Mouse (Mus musculus) liver, adult 2 months (tissue): ENCODE results near the gene Glud1. TPM values are rescaled to one million over a fixed set of nuclear protein-coding genes. Genes with fewer than 3 reads are reported as not detected.
A peak's percentile ranks its signal among the peaks of the same experiment; 100 is the strongest.

Experiments
- DNase-seq: peaks from one replicate; pipeline ENCODE4 v3.0.0-alpha.2; 2011; ENCODE audit warnings: low read depth, low spot score; ENCODE audit errors: extremely low read depth
- H3K27ac ChIP-seq: fragments of 200-500 bp; replicated peaks from 2 replicates; pipeline ENCODE4 v1.5.1; 2012; ENCODE audit warnings: low read depth, mild to moderate bottlenecking, control low read depth, inconsistent platforms, low read length; ENCODE audit not compliant: insufficient read depth
- H3K27me3 ChIP-seq: fragments of 200-500 bp; 2 replicates; pipeline ENCODE4 v1.6.1; 2012; ENCODE audit warnings: mild to moderate bottlenecking, moderate library complexity, low read length, inconsistent platforms; ENCODE audit not compliant: control insufficient read depth, insufficient read depth
- H3K36me3 ChIP-seq: fragments of 200-500 bp; 2 replicates; pipeline ENCODE4 v1.6.1; 2012; ENCODE audit warnings: low read length, inconsistent platforms; ENCODE audit not compliant: control insufficient read depth, insufficient read depth
- H3K4me1 ChIP-seq: fragments of 200-500 bp; 2 replicates; pipeline ENCODE4 v1.6.1; 2011; ENCODE audit warnings: low read length; ENCODE audit not compliant: control insufficient read depth, insufficient read depth
- H3K4me3 ChIP-seq: fragments of 200-500 bp; 2 replicates; pipeline ENCODE4 v1.5.1; 2011; ENCODE audit warnings: low read depth, mild to moderate bottlenecking, control low read depth, low read length, moderate library complexity; ENCODE audit not compliant: insufficient read depth
- H3K79me2 ChIP-seq: fragments of 200-500 bp; 2 replicates; pipeline ENCODE4 v1.6.1; 2012; ENCODE audit warnings: inconsistent platforms, mild to moderate bottlenecking, low read length, moderate library complexity; ENCODE audit not compliant: control insufficient read depth, insufficient read depth
- H3K9ac ChIP-seq: fragments of 200-500 bp; 2 replicates; pipeline ENCODE4 v1.6.1; 2012; ENCODE audit warnings: low read depth, mild to moderate bottlenecking, control low read depth, inconsistent platforms, low read length
- CTCF ChIP-seq: fragments of 200-500 bp; IDR thresholded peaks from 2 replicates; pipeline ENCODE4 v1.5.1; 2011; ENCODE audit warnings: low read depth, low read length, control low read depth
- POLR2A ChIP-seq: fragments of 200-500 bp; IDR thresholded peaks from 2 replicates; pipeline ENCODE4 v1.6.1; 2011; ENCODE audit warnings: low read length, control low read depth; ENCODE audit not compliant: insufficient read depth; ENCODE audit errors: extremely low read depth
- WGBS: fragments of 180-500 bp; shearing (Covaris S2); methylation state at CpG from one replicate; pipeline ENCODE4 v1.1.7; 2018; 5-methylcytosine and 5-hydroxymethylcytosine counted together
- polyA plus RNA-seq: library from polyadenylated mRNA; depleted of rRNA; stranded (reverse); fragments of >200 nt; gene quantifications from 2 replicates; pipeline ENCODE4 v1.2.3, GENCODE M21; 2012
- total RNA-seq: library from RNA; depleted of rRNA; stranded (reverse); fragments of >200 nt; gene quantifications from 2 replicates; pipeline ENCODE4 v1.2.3, GENCODE M21; 2014

The Glud1 gene
- total and polyA plus RNA-seq, 2 experiments = 633 to 691 TPM

DNA sequence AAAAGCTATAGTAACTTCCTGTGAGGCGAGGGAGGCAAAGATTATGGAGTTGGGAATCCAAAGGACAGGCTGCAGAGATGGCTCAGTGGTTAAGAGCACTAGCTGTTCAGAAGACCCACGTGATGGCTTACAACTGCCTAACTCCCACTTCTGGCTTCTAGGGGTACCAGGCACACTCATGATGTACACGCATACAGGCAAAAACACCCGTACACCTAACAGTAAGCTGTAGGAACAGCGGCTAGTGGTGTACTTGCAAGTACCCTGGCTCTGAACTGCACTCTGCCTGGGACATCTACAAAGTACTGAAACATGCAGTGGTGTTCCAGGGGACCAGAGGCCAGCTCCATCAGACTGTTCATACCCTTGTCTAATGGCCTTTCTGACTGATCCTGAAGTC lies 36.6 kb downstream of the Glud1 start:
- Histone ChIP-seq H3K4me1 (peaks cover 37% of the 10 kb centered on the region), H3K79me2 (no peaks in the 10 kb centered on the region), H3K36me3 (peaks cover 21% of the 10 kb centered on the region), H3K9ac (0 out of 2 replicates have a peak overlapping the region, but pooled peaks have one; percentile 4), H3K27ac (peak overlapping the region; percentile 89), H3K4me3 (no peak overlapping the region), H3K27me3 (no peaks in the 10 kb centered on the region)
- WGBS = 65% methylated on average over 5 of the region's 5 CpGs
- DNase-seq = peak; percentile 61
- TF ChIP-seq POLR2A = no peak
- TF ChIP-seq CTCF = no peak

DNA sequence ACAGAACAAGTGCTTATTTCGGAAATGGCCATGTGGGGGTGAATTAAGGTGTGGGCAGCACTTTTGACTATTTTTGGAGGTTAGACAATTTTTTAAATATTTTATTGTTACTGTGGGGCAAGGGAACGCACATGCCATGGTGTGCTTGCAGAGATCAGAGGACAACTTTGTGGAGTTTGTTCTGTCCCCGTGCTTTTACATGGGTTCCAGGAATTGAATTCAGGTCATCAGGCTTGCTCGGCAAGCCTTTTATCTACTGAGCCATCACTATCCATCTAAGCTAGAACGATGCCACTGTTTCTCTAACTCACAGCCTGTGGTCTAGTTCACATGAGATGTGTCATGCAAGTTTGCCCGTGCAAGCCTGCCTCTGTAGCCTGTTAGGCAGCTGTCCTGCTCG lies 37.8 kb downstream of the Glud1 start:
- peak overlapping the region; percentile 89 for H3K27ac ChIP-seq
- peaks cover 9% of the 10 kb centered on the region for H3K36me3 ChIP-seq
- H3K79me2 ChIP-seq = no peaks in the 10 kb centered on the region
- peaks cover 43% of the 10 kb centered on the region for H3K4me1 ChIP-seq
- TF ChIP-seq POLR2A (no peak), CTCF (no peak)
- DNase-seq = peak; percentile 91
- 17% methylated on average over 7 of the region's 7 CpGs for WGBS
- H3K27me3 ChIP-seq = no peaks in the 10 kb centered on the region
- no peak overlapping the region for H3K4me3 ChIP-seq
- peak overlapping the region; percentile 14 for H3K9ac ChIP-seq

DNA sequence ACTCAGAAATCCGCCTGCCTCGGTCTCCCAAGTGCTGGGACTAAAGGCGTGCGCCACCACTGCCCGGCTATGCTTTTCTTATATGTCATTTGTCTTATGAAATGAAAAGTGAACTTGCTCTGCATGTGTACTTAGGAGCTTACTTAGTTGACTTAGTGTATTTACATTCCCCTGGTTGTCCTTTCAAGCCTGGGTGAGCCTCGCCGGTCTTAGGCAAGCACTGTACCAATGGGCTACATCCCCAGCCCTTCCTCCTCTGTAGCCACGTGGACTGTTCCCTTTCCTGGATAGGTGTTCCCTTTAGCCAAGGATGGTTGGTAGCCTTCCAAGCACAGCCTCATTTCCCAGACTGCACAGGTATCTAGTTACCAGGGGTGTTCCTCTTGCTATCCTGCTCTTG lies 38.5 kb downstream of the Glud1 start:
- Histone ChIP-seq H3K27me3 (no peaks in the 10 kb centered on the region), H3K4me3 (no peak overlapping the region), H3K79me2 (no peaks in the 10 kb centered on the region), H3K9ac (no peak overlapping the region), H3K27ac (peak overlapping the region; percentile 89), H3K36me3 (peaks cover 5% of the 10 kb centered on the region; the same call in 1 of the 2 replicates), H3K4me1 (peaks cover 50% of the 10 kb centered on the region)
- 21% methylated on average over 8 of the region's 8 CpGs for WGBS
- DNase-seq = peak; percentile 100
- TF ChIP-seq CTCF (no peak), POLR2A (no peak)

DNA sequence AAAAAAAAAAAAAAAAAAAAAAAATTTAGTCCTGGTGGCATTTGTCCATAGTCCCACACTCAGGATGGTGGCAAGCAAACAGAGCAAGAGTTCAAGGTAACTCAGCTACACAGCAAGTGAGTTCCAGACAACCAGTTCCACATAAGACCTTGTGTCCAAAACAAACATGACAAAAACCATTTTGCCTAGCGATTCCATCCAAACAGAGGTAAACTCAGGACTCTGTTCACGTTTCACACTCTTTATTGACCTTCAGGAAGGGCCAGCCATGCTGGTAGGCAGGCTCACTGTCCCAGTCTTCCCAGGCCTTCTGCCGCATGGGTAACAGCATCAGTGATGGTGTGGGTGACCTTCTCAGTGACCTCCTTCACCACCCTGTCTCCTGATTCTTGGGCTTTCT lies 41.1 kb downstream of the Glud1 start:
- peak overlapping the region; percentile 29 for H3K27ac ChIP-seq

DNA sequence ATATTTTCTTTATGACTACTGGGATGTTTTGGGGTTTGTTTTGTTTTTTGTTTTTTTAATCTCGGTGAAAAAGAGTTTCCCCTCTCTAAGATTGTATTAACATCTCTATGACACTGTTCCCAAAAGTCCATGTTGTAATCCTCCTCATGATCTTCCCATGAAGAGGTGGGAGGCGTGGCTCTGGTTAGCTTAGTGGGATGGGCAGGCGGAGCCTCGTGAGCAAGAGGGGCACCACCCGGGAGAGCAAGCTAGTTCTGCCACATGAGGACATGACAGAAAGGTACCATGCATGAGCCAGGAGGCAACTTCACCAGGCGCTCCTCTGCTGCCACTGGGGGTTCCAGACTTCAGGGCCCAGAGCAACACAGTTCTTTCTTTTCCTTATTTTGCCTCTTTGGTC lies 42.0 kb downstream of the Glud1 start:
- Histone ChIP-seq H3K27me3 (no peaks in the 10 kb centered on the region), H3K79me2 (no peaks in the 10 kb centered on the region)

More for the DNA sequence above, 41.1 kb downstream of the Glud1 start:
- no peak overlapping the region for H3K4me3 ChIP-seq
- H3K27me3 ChIP-seq = no peaks in the 10 kb centered on the region
- WGBS = 23% methylated on average over 3 of the region's 3 CpGs
- no peak overlapping the region for H3K9ac ChIP-seq
- H3K4me1 ChIP-seq = peaks cover 64% of the 10 kb centered on the region
- no peaks in the 10 kb centered on the region for H3K36me3 ChIP-seq
- DNase-seq = peak; percentile 100
- no peaks in the 10 kb centered on the region for H3K79me2 ChIP-seq
- TF ChIP-seq CTCF (no peak), POLR2A (no peak)

DNA sequence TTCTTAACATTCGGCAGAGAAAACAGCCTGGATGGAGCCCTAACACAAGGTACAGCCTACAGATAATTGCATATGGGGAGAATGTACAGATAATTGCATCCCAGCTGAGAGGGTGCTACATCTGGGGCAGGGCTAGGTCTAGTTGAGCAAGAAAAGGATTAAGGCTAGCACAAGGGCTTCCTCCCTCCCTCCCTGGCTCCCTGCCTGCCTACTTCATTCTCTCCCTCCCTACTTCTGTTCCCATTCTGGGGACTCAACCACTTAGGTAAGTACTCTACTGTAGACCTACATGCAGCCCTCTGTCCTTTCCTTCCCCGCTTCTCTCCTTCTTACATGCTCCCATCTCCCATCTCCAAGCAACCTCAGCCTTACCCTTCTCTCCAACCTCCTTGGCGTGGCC lies 42.8 kb downstream of the Glud1 start:
- no peak for TF ChIP-seq CTCF
- no peak for TF ChIP-seq POLR2A
- Histone ChIP-seq H3K79me2 (no peaks in the 10 kb centered on the region), H3K4me3 (no peak overlapping the region), H3K9ac (peak overlapping the region; percentile 46), H3K4me1 (peaks cover 62% of the 10 kb centered on the region), H3K27ac (peak overlapping the region; percentile 87), H3K27me3 (no peaks in the 10 kb centered on the region), H3K36me3 (no peaks in the 10 kb centered on the region)
- WGBS = 92% methylated on average over 3 of the region's 3 CpGs
- DNase-seq = no peak

More for the DNA sequence above, 42.0 kb downstream of the Glud1 start:
- TF ChIP-seq CTCF = no peak
- no peak for TF ChIP-seq POLR2A
- peaks cover 66% of the 10 kb centered on the region for H3K4me1 ChIP-seq
- no peaks in the 10 kb centered on the region for H3K36me3 ChIP-seq
- DNase-seq = no peak
- WGBS = 36% methylated on average over 6 of the region's 6 CpGs
- H3K9ac ChIP-seq = no peak overlapping the region
- no peak overlapping the region for H3K4me3 ChIP-seq
- peak overlapping the region; percentile 43 for H3K27ac ChIP-seq
